Mouse (Mus musculus) thymus, adult 2 months (tissue): Measurements from ENCODE around the gene Ldhal6b. TPM values are rescaled to one million over a fixed set of nuclear protein-coding genes. Genes with fewer than 3 reads are reported as not detected.

ENCODE experiments used
- DNase-seq: peaks from one replicate; pipeline ENCODE4 v3.0.0; 2021
- H3K27ac ChIP-seq: fragments of 200-500 bp; 2 replicates; pipeline ENCODE4 v1.5.1; 2012; ENCODE audit warnings: low read length, control low read depth; ENCODE audit not compliant: control insufficient read depth, insufficient read depth
- H3K27me3 ChIP-seq: fragments of 200-500 bp; 2 replicates; pipeline ENCODE4 v1.6.1; 2012; ENCODE audit warnings: mild to moderate bottlenecking, low read length, moderate library complexity, mixed read lengths; ENCODE audit not compliant: control insufficient read depth, insufficient read depth
- H3K36me3 ChIP-seq: fragments of 200-500 bp; 2 replicates; pipeline ENCODE4 v1.6.1; 2012; ENCODE audit warnings: mild to moderate bottlenecking, low read length, moderate library complexity; ENCODE audit not compliant: control insufficient read depth, insufficient read depth
- H3K4me1 ChIP-seq: fragments of 200-500 bp; replicated peaks from 2 replicates; pipeline ENCODE4 v1.6.1; 2012; ENCODE audit warnings: low read length; ENCODE audit not compliant: control insufficient read depth, insufficient read depth
- H3K4me3 ChIP-seq: fragments of 200-500 bp; 2 replicates; pipeline ENCODE4 v1.5.1; 2012; ENCODE audit warnings: mild to moderate bottlenecking, low read length, control low read depth, moderate library complexity; ENCODE audit not compliant: control insufficient read depth, insufficient read depth
- CTCF ChIP-seq: fragments of 200-500 bp; IDR thresholded peaks from 2 replicates; pipeline ENCODE4 v1.5.1; 2012; ENCODE audit warnings: mild to moderate bottlenecking, control low read depth, low read length, moderate library complexity, borderline replicate concordance; ENCODE audit not compliant: control insufficient read depth, poor library complexity, insufficient read depth; ENCODE audit errors: extremely low read depth
- POLR2A ChIP-seq: fragments of 200-500 bp; IDR thresholded peaks from 2 replicates; pipeline ENCODE4 v1.6.1; 2012; ENCODE audit warnings: mild to moderate bottlenecking, low read length, control low read depth, moderate library complexity; ENCODE audit not compliant: control insufficient read depth, poor library complexity, insufficient read depth; ENCODE audit errors: extremely low read depth
- WGBS: fragments of 180-500 bp; shearing (Covaris S2); methylation state at CpG from one replicate; pipeline ENCODE4 v1.1.7; 2018; 5-methylcytosine and 5-hydroxymethylcytosine counted together
- polyA plus RNA-seq: library from polyadenylated mRNA; depleted of rRNA; stranded (reverse); fragments of >200 nt; gene quantifications from 2 replicates; pipeline ENCODE4 v1.2.3, GENCODE M21; 2012

Ldhal6b gene
- polyA plus RNA-seq, 1 experiment, result 1.4 TPM

- WGBS, result 97% methylated on average over 8 of the region's 8 CpGs
- Histone ChIP-seq H3K36me3 (peaks cover 7% of the 10 kb centered on the region; the same call in 1 of the 2 replicates), H3K4me1 (peaks cover 3% of the 10 kb centered on the region; the same call in 1 of the 2 replicates), H3K4me3 (no peak overlapping the region), H3K27me3 (no peaks in the 10 kb centered on the region), H3K27ac (no peak overlapping the region)
- TF ChIP-seq POLR2A, result no peak
- no peak for TF ChIP-seq CTCF
- no peak for DNase-seq
These were observed 6.3 kb downstream of the Ldhal6b start for GRCm38 (mm10) chr17:5412301-5412700.

DNA sequence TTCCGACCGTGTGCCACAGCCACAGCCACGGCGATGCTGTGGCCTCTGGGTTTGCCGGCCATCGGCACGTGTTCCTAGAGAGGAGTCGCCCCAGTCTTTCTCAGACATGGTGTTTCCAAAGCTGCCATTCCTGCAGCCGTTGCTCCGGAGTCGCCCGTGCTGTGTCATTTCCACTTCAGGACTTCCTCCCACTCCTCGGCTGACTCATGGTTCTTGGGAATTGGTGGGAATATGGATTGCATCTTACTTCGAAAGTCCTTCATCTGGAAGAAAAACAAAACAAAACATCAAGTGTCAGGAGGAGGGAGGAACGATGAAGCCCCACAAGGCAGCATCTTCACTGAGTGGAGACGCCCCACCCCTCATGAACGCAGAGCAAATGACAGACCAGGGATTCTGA is 7.4 kb downstream of the Ldhal6b start:
- WGBS, result 98% methylated on average over 17 of the region's 17 CpGs
- Histone ChIP-seq H3K36me3 (peaks cover 7% of the 10 kb centered on the region; the same call in 1 of the 2 replicates), H3K4me1 (peaks cover 9% of the 10 kb centered on the region), H3K27ac (no peak overlapping the region), H3K4me3 (no peak overlapping the region), H3K27me3 (no peaks in the 10 kb centered on the region)
- TF ChIP-seq CTCF (no peak), POLR2A (no peak)
- no peak for DNase-seq

GRCm38 (mm10) chr17:5410336-5410735 is 8.2 kb downstream of the Ldhal6b start:
- no peak overlapping the region for H3K27ac ChIP-seq
- peaks cover 3% of the 10 kb centered on the region; the same call in 1 of the 2 replicates for H3K27me3 ChIP-seq
- DNase-seq, result no peak
- 90% methylated on average over 4 of the region's 4 CpGs for WGBS
- no peak for TF ChIP-seq POLR2A
- TF ChIP-seq CTCF, result no peak
- peaks cover 7% of the 10 kb centered on the region; the same call in 1 of the 2 replicates for H3K36me3 ChIP-seq
- H3K4me1 ChIP-seq, result peaks cover 9% of the 10 kb centered on the region
- no peak overlapping the region for H3K4me3 ChIP-seq

DNA sequence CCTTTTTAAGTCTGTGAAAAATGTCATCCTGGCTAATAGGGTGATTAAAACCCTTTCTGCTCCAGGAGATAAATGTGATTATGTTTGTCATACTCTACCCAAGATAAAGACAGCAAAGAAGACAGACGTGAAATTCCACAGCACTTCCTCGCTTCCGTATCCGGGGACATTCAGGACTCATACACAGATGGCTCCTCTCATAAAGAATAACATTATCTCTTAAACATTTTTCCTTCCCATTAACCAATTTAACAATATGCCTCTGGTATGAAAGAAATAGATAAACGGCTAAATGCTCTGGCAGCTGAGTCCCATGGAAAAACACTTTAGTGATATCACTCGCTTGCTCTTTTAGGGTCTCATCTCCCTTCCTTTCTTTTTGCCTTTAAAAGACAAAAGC is 11.5 kb downstream of the Ldhal6b start:
- H3K27me3 ChIP-seq, result peaks cover 12% of the 10 kb centered on the region
- TF ChIP-seq CTCF (no peak), POLR2A (no peak)
- no peak overlapping the region for H3K27ac ChIP-seq
- DNase-seq, result no peak
- 49% methylated on average over 6 of the region's 6 CpGs for WGBS
- H3K4me1 ChIP-seq, result peaks cover 9% of the 10 kb centered on the region
- H3K36me3 ChIP-seq, result peaks cover 7% of the 10 kb centered on the region; the same call in 1 of the 2 replicates
- H3K4me3 ChIP-seq, result no peak overlapping the region

DNA sequence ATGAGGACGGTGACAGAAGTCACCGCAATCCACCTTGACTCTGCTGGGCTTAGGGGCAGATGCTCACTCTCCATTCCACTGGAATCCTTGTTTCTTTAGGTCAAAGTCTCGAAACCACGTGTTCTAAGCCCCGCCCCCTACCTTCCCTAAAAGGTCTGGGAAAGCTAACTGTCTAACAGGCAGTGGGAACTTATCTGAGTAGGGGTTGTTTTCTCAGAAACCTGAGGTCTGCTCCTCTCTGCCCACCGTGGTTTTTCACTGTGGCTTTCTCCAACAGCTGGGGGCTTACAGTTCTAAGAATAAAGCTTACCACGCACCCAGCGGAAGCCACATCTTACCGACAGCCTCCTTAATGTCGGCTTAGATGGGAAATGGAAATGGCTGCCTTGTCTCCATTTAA is 12.0 kb downstream of the Ldhal6b start:
- H3K4me3 ChIP-seq, result no peak overlapping the region
- H3K36me3 ChIP-seq, result peaks cover 7% of the 10 kb centered on the region; the same call in 1 of the 2 replicates
- no peak overlapping the region for H3K27ac ChIP-seq
- H3K4me1 ChIP-seq, result peaks cover 9% of the 10 kb centered on the region
- 3% methylated on average over 10 of the region's 10 CpGs for WGBS
- no peak for TF ChIP-seq POLR2A
- TF ChIP-seq CTCF, result no peak
- DNase-seq, result peak; percentile 55
- peaks cover 12% of the 10 kb centered on the region for H3K27me3 ChIP-seq

DNA sequence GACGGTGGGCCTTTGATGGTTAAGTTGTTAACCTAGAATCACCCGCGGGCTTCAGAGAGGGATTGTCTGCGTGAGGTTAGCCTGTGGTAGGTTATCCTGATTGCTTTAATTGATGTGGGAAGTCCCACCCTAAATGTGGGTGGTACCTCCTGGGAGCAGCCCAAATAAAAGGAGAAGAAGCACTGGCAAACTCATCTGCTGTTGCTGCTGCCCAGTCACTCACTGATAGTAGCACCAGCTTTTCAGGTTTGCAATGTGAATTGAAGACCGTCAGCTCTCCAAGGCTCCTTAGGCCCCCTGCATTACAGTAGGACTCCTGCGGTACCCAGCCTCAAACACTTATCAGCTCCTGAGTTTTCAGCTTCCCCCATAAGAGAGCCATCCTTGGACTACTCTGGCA is 14.7 kb downstream of the Ldhal6b start:
- peaks cover 12% of the 10 kb centered on the region for H3K27me3 ChIP-seq
- no peak for DNase-seq
- peaks cover 9% of the 10 kb centered on the region for H3K4me1 ChIP-seq
- WGBS, result 20% methylated on average over 6 of the region's 6 CpGs
- no peak overlapping the region for H3K27ac ChIP-seq
- H3K36me3 ChIP-seq, result no peaks in the 10 kb centered on the region
- TF ChIP-seq CTCF, result no peak
- no peak for TF ChIP-seq POLR2A
- no peak overlapping the region for H3K4me3 ChIP-seq

- H3K4me3 ChIP-seq, result no peak overlapping the region
- H3K27ac ChIP-seq, result no peak overlapping the region
- DNase-seq, result peak; percentile 55
- whole genome bisulfite sequencing, result 42% methylated on average over 8 of the region's 8 CpGs
- TF ChIP-seq POLR2A (no peak), CTCF (peak; percentile 87; the same call in 1 of the 2 replicates)
- H3K4me1 ChIP-seq, result peaks cover 9% of the 10 kb centered on the region
- peaks cover 12% of the 10 kb centered on the region for H3K27me3 ChIP-seq
- H3K36me3 ChIP-seq, result no peaks in the 10 kb centered on the region
These were observed 15.9 kb downstream of the Ldhal6b start for GRCm38 (mm10) chr17:5402624-5403023.
